Mouse (Mus musculus): ENCODE results near the gene Prg4. TPM values are rescaled to one million over a fixed set of nuclear protein-coding genes. Genes with fewer than 3 reads are reported as not detected.

Gene Prg4
- polyA plus RNA-seq, 1 experiment = 0.21 TPM

GRCm38 (mm10) chr1:150489148-150489547 lies 23.2 kb upstream of the Prg4 start:
- no peak for TF ChIP-seq POLR2A (IDR thresholded peaks at IDR 0.05; ENCODE audit: low read depth, low read length)
- TF ChIP-seq CTCF (IDR thresholded peaks at IDR 0.05; ENCODE audit: extremely low read depth, insufficient read depth, insufficient read length, insufficient replicate concordance) = no peak
- H3K27ac ChIP-seq (ENCODE audit: insufficient read depth, low read length) = no peak overlapping the region
- H3K36me3 ChIP-seq (ENCODE audit: control insufficient read depth, insufficient read depth, low read length) = no peaks in the 10 kb centered on the region
- no peaks in the 10 kb centered on the region for H3K27me3 ChIP-seq (ENCODE audit: control insufficient read depth, insufficient read depth, low read length)
- H3K4me3 ChIP-seq (ENCODE audit: extremely low read depth, insufficient read depth, insufficient read length) = no peak overlapping the region
- no peak for DNase-seq (ENCODE audit: low read depth in 1 of 2, low spot score in 2 of 2)
- WGBS = 91% methylated on average over 2 of the region's 2 CpGs
- no peaks in the 10 kb centered on the region for H3K4me1 ChIP-seq (ENCODE audit: control insufficient read depth, insufficient read depth, insufficient read length)

DNA sequence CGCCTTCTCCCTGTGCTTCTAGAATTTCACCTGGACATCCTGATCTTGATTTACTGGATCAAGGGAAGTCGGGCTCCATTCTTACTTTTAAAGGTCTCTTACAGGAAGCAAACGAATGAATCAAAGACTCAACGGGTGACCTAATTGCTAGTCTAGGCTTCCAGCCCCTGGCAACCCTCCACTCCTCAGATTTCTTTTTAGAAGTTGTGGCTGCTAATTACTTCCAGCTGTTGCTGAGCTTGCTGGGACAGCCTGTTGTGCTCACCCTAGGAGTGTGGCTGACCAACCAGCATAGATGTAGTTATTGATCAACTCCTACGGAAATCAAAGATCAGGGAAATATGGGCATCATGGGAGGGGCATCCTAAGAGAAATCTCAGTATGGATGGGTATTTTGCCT lies 14.7 kb upstream of the Prg4 start:
- H3K4me3 ChIP-seq (ENCODE audit: extremely low read depth, insufficient read depth, insufficient read length) = no peak overlapping the region

DNA sequence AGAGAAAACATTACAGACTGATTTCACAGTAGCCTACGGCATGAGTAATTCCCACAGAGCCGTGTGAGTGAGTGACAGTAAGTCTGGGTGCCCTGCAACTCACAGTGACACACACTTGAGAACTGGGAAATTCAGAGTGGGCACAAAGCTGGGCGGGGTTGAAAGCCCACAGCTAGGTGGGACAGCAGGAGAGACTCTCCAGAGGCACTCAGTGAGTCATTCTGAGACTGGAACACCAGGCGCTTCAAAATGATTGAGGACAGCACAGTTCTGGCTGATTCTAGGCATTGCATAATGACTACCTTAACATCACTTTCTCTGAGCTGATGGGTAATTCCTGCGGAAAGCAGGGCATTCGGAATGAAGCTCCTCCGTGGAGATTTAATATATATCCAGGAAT lies 6.6 kb upstream of the Prg4 start:
- WGBS = 90% methylated on average over 7 of the region's 7 CpGs
- H3K27me3 ChIP-seq (ENCODE audit: control insufficient read depth, insufficient read depth, low read length) = no peaks in the 10 kb centered on the region
- no peak overlapping the region for H3K27ac ChIP-seq (ENCODE audit: insufficient read depth, low read length)
- no peak for DNase-seq (ENCODE audit: low read depth in 1 of 2, low spot score in 2 of 2)
- no peak for TF ChIP-seq POLR2A (IDR thresholded peaks at IDR 0.05; ENCODE audit: low read depth, low read length)
- no peak for TF ChIP-seq CTCF (IDR thresholded peaks at IDR 0.05; ENCODE audit: extremely low read depth, insufficient read depth, insufficient read length, insufficient replicate concordance)
- no peak overlapping the region for H3K4me3 ChIP-seq (ENCODE audit: extremely low read depth, insufficient read depth, insufficient read length)
- H3K4me1 ChIP-seq (ENCODE audit: control insufficient read depth, insufficient read depth, insufficient read length) = no peaks in the 10 kb centered on the region
- H3K36me3 ChIP-seq (ENCODE audit: control insufficient read depth, insufficient read depth, low read length) = no peaks in the 10 kb centered on the region

More for the DNA sequence above, 14.7 kb upstream of the Prg4 start:
- 85% methylated on average over 5 of the region's 5 CpGs for WGBS
- no peak for TF ChIP-seq CTCF (IDR thresholded peaks at IDR 0.05; ENCODE audit: extremely low read depth, insufficient read depth, insufficient read length, insufficient replicate concordance)
- TF ChIP-seq POLR2A (IDR thresholded peaks at IDR 0.05; ENCODE audit: low read depth, low read length) = no peak
- no peak overlapping the region for H3K27ac ChIP-seq (ENCODE audit: insufficient read depth, low read length)
- H3K4me1 ChIP-seq (ENCODE audit: control insufficient read depth, insufficient read depth, insufficient read length) = no peaks in the 10 kb centered on the region
- DNase-seq (ENCODE audit: low read depth in 1 of 2, low spot score in 2 of 2) = no peak
- no peaks in the 10 kb centered on the region for H3K36me3 ChIP-seq (ENCODE audit: control insufficient read depth, insufficient read depth, low read length)
- H3K27me3 ChIP-seq (ENCODE audit: control insufficient read depth, insufficient read depth, low read length) = no peaks in the 10 kb centered on the region

GRCm38 (mm10) chr1:150469992-150470391 lies 4.0 kb upstream of the Prg4 start:
- Histone ChIP-seq H3K4me1 (ENCODE audit: control insufficient read depth, insufficient read depth, insufficient read length) (no peaks in the 10 kb centered on the region), H3K27ac (ENCODE audit: insufficient read depth, low read length) (no peak overlapping the region), H3K4me3 (ENCODE audit: extremely low read depth, insufficient read depth, insufficient read length) (no peak overlapping the region), H3K27me3 (ENCODE audit: control insufficient read depth, insufficient read depth, low read length) (no peaks in the 10 kb centered on the region), H3K36me3 (ENCODE audit: control insufficient read depth, insufficient read depth, low read length) (no peaks in the 10 kb centered on the region)
- DNase-seq (ENCODE audit: low read depth in 1 of 2, low spot score in 2 of 2) = no peak
- WGBS = 19% methylated on average over 3 of the region's 3 CpGs
- TF ChIP-seq POLR2A (IDR thresholded peaks at IDR 0.05; ENCODE audit: low read depth, low read length) (no peak), CTCF (IDR thresholded peaks at IDR 0.05; ENCODE audit: extremely low read depth, insufficient read depth, insufficient read length, insufficient replicate concordance) (no peak)

DNA sequence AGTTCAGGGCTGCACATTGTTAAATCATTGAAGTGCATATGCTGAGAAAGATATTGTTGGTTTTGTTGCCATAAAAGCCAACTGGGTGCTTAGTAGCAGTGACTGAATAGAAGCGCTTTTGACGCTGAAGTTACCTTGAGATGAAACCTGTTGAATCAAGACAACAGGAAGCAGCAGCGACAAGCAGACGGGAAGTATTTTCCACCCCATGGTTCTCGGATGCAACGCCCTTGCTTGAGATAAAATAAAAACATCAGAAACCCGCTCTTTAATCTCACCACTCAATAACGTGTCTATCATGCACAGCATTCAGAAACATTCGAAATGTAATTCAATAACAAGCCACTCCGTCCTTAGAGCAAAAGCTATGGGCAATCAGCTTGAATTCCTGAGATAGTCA lies 601 bp downstream of the Prg4 start:
- Histone ChIP-seq H3K36me3 (ENCODE audit: control insufficient read depth, insufficient read depth, low read length) (no peaks in the 10 kb centered on the region), H3K27me3 (ENCODE audit: control insufficient read depth, insufficient read depth, low read length) (no peaks in the 10 kb centered on the region), H3K4me3 (ENCODE audit: extremely low read depth, insufficient read depth, insufficient read length) (no peak overlapping the region), H3K27ac (ENCODE audit: insufficient read depth, low read length) (no peak overlapping the region), H3K4me1 (ENCODE audit: control insufficient read depth, insufficient read depth, insufficient read length) (no peaks in the 10 kb centered on the region; the same call in 1 of the 2 replicates)
- 75% methylated on average over 10 of the region's 10 CpGs for WGBS
- TF ChIP-seq POLR2A (IDR thresholded peaks at IDR 0.05; ENCODE audit: low read depth, low read length) (no peak), CTCF (IDR thresholded peaks at IDR 0.05; ENCODE audit: extremely low read depth, insufficient read depth, insufficient read length, insufficient replicate concordance) (no peak)
- DNase-seq (ENCODE audit: low read depth in 1 of 2, low spot score in 2 of 2) = peak in 1 of 2 experiments; percentile 2

DNA sequence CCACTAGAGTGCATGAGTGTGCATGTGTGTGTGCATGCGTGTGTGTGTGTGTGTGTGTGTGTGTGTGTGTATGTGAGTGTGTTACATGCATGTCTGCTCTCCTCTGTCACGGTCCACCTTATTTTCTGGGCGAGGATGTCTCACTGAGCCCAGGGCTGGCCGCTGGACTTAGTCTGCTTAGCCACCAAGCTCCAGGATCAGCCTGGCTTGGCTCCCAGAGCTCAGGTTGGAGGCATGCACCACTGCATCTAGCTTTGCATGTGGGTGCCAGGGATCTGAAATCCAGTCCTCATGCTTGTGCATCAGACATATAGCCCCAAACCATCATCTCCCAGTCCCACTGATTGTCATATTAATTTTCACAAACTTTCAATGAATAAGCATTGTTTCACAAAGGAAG lies 2.3 kb downstream of the Prg4 start:
- DNase-seq (ENCODE audit: low read depth in 1 of 2, low spot score in 2 of 2) = no peak
- no peak overlapping the region for H3K27ac ChIP-seq (ENCODE audit: insufficient read depth, low read length)
- 92% methylated on average over 4 of the region's 4 CpGs for WGBS
- no peaks in the 10 kb centered on the region for H3K36me3 ChIP-seq (ENCODE audit: control insufficient read depth, insufficient read depth, low read length)
- TF ChIP-seq POLR2A (IDR thresholded peaks at IDR 0.05; ENCODE audit: low read depth, low read length) = no peak
- TF ChIP-seq CTCF (IDR thresholded peaks at IDR 0.05; ENCODE audit: extremely low read depth, insufficient read depth, insufficient read length, insufficient replicate concordance) = no peak
- no peaks in the 10 kb centered on the region; the same call in 1 of the 2 replicates for H3K4me1 ChIP-seq (ENCODE audit: control insufficient read depth, insufficient read depth, insufficient read length)
- no peak overlapping the region for H3K4me3 ChIP-seq (ENCODE audit: extremely low read depth, insufficient read depth, insufficient read length)
- H3K27me3 ChIP-seq (ENCODE audit: control insufficient read depth, insufficient read depth, low read length) = no peaks in the 10 kb centered on the region

- H3K4me1 ChIP-seq (ENCODE audit: control insufficient read depth, insufficient read depth, insufficient read length) = no peaks in the 10 kb centered on the region; the same call in 1 of the 2 replicates
- no peak overlapping the region for H3K4me3 ChIP-seq (ENCODE audit: extremely low read depth, insufficient read depth, insufficient read length)
- DNase-seq (ENCODE audit: low read depth in 1 of 2, low spot score in 2 of 2) = no peak
- no peak overlapping the region for H3K27ac ChIP-seq (ENCODE audit: insufficient read depth, low read length)
- 90% methylated on average over 5 of the region's 5 CpGs for WGBS
- H3K27me3 ChIP-seq (ENCODE audit: control insufficient read depth, insufficient read depth, low read length) = no peaks in the 10 kb centered on the region
- TF ChIP-seq POLR2A (IDR thresholded peaks at IDR 0.05; ENCODE audit: low read depth, low read length) (no peak), CTCF (IDR thresholded peaks at IDR 0.05; ENCODE audit: extremely low read depth, insufficient read depth, insufficient read length, insufficient replicate concordance) (no peak)
- H3K36me3 ChIP-seq (ENCODE audit: control insufficient read depth, insufficient read depth, low read length) = no peaks in the 10 kb centered on the region
These were observed 2.9 kb downstream of the Prg4 start for GRCm38 (mm10) chr1:150463068-150463467.
